Mouse (Mus musculus) CH12.LX (cell line): ENCODE data around the gene Calr.

Source experiments
- CTCF ChIP-seq, 2 experiments: IDR thresholded peaks in 1 of 2; conservative IDR thresholded peaks in 1 of 2; 2 replicates each; pipeline ENCODE4 v1.5.1; 2011 to 2012; ENCODE audit warnings: low read depth in 2 of 2, low read length in 2 of 2, improper control_type of control experiment in 1 of 2, inconsistent platforms in 1 of 2, mild to moderate bottlenecking in 1 of 2, moderate library complexity in 1 of 2
- KAT2A ChIP-seq: IDR thresholded peaks from 2 replicates; pipeline ENCODE4 v1.6.1; 2012; ENCODE audit warnings: low read length, improper control_type of control experiment, inconsistent platforms; ENCODE audit not compliant: insufficient replicate concordance
- USF1 ChIP-seq: IDR thresholded peaks from 2 replicates; pipeline ENCODE4 v1.6.1; 2014; ENCODE audit warnings: low read depth, mild to moderate bottlenecking, inconsistent platforms, low read length, improper control_type of control experiment
- ZKSCAN1 ChIP-seq: IDR thresholded peaks from 2 replicates; pipeline ENCODE4 v1.6.1; 2012; ENCODE audit warnings: low read depth, inconsistent platforms, low read length, improper control_type of control experiment, borderline replicate concordance
- ZNF384 ChIP-seq: IDR thresholded peaks from 2 replicates; pipeline ENCODE4 v1.6.1; 2012; ENCODE audit warnings: low read depth, low read length, improper control_type of control experiment, inconsistent platforms

- TF ChIP-seq CTCF (conservative IDR thresholded peaks at IDR 0.05 in 1 of 2, IDR thresholded peaks at IDR 0.05 in 1 of 2; ENCODE audit: low read depth in 2 of 2, low read length in 2 of 2) (peak; percentile 95), USF1 (no peak), ZNF384 (no peak), KAT2A (no peak), ZKSCAN1 (no peak)
Observed at GRCm38 (mm10) chr8:84815547-84815946, 31.2 kb downstream of the Calr start.
